Mouse (Mus musculus): ENCODE data around the gene Kat5. TPM values are rescaled to one million over a fixed set of nuclear protein-coding genes. Genes with fewer than 3 reads are reported as not detected.

Kat5 gene
- total RNA-seq, 2 experiments from 2014 or later, result 31.6 to 39.9 TPM

DNA sequence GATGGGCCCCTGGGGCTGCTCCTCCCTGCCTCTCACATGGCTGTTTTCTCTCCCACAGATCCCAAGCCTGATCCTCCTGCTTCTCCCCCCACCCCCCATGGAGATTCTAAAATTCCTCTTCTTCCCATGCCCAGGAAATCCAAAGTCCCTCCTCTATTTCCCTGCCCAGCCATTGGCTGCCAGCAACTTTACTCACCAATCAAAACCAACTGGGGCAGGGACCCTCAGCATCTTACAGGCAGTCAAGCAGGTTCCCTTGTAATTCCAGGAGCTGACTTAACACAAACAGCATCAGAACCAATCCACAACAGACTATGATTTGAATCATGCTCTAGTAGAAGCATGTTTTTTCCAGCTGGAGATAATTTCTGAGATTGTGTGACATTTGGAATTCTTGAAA is 19.9 kb upstream of the Kat5 start:
- DNase-seq, result no peak

DNA sequence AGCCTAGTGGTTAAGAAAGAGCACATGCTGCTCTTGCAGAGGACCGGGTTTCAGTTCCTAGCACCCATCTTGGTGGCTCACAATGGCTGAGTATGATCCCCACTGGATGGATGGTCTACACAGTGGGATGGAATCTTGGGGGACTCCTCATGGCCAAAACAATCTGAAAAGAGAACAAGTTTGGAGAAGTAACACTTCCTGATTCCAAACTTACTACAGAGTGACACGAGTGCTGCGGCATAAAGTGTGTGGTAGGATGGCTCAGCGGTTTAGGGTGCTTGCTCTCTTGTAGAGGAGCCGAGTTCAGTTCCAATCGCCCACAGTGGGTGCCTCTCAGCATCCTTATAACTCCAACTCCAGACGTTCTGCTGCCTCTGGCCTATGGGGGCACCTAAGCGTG is 15.3 kb upstream of the Kat5 start:
- DNase-seq, result no peak

DNA sequence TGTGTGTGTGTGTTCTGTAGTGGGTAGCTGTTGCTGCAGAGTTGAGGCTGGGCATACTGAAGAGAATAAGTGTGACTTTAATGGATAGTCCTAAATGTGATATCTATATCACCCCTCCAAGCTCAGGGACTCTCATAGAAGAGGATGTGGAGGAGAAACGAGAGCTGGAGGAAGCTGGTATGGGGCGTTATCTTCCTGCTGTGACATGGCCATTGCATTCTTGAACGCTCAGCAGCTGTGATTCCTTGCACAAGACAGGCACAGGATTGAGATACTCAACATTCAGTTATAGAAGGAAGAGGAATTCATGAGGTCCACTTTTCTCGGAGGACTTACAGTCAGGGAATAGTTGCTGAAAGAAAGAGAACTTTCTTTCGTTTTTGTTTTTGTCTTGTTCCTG is 11.8 kb upstream of the Kat5 start:
- no peak for DNase-seq

DNA sequence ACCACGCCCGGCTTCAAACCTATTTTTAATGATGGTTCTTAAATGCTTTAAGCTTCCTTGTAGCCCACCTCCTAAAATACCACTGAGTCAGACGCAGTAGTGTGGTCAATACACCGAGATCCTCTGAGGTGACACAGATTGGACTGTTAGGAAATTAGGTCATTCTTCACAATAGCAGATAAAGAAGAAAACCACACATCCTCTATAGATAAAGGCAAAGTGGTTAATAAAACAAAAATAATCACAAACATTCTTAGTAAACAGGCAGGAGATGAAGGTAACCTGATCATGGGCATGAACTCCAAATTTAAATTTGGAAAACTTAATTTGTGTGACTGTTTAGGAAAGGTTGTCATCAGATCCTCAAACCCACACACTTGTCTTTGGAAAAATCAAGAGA is 10.0 kb upstream of the Kat5 start:
- DNase-seq, result no peak

DNA sequence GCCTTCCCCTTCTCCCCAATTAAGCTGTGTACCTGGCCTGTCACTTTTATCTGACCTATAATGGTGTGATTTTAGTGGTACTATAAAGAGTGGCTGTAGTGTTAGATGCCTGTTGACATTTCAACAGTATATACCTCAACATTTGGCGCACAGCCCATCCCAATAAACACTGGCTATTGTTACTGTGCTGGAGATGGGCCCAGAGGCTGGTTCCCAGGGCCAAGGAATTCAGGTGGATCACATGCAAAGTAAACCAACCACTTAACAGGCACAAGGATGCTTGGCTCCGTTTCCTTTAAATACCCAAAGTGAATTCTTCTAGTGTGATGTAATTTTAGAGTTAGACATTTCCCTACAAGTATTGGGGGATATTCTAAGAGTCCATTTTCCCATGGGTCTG is 4.9 kb upstream of the Kat5 start:
- DNase-seq, result no peak

DNA sequence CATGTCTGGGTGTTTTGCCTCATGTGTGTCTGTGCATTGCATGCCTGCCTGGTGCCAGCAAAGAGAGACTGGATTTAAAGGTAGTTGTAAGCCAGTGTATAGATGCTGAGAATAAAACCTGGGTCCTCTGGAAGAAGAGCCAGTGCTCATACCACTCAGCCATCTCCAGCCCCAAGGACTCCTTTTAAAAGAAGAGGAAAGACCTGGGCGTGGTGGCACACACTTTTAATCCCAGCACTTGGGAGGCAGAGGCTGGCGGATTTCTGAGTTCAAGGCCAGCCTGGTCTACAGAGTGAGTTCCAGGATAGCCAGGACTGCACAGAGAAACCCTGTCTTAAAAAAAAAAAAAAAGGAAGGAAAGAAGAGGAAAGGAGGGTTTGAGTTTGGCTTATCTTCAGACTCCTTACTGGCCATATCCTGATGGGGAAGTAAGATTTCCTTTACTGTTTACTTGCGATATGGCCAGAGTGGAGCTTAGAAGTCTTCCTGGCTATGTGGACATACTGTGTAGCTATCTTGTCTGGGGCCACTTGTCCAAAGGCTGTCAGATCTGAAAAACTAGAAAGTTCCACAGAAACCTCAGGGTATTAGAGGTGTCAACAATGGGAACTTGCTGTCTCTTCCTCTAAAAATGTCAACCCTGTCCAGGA is 2.9 kb upstream of the Kat5 start:
- DNase-seq, result no peak

DNA sequence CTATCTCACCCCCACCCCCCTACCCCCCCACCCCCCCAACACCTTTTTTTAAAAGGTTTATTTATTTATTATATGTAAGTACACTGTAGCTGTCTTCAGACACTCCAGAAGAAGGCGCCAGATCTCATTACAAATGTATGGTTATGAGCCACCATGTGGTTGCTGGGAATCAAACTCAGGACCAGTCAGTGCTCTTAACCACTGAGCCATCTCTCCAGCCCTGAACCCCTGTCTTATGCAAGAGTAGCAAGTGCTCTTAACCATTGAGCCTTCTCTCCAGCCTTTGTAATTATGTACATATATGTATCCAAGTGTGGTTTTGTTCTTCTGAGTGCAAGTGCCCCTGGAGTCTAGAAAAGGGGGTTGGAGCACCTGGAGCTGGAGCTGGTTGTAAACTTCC is 1.9 kb upstream of the Kat5 start:
- DNase-seq, result no peak

DNA sequence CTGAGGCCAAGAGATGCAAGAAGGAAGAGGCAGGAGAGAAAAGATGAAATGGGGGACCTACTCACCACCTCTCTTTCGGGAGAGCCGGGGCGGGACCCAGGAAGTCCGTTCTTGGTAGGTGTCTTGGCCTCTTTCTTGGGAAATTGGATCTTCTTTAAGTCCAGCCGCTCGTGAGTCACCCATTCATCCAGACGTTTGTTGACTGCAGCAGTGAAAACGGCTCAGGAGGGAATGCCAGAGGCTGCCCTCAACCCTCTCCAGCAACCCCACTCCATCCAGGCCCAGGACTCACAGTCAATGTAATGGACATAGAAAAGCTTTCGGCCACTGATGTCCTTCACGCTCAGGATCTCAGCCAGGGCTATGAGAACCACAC is 878 bp downstream of the Kat5 start:
- no peak for DNase-seq

DNA sequence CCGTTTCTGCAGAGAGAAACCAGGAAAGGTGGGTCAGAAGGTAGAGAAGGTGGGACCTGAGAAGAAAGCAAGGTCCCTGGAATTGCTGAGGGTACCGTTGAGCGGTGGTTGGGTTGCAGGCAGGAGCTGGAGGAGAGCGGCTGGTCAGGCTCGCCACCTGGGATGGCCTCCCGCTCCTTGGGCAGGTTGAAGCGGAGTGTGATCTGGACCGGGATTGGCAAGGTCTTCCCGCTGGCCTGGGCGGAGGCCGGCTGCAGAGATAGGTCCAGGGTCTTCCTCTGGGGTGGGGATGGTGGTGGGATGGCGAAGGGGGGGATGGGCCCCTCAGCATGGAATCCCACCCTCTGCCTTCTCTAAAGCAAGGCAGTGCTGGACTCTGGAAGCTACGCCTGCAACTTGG is 1.3 kb downstream of the Kat5 start:
- no peak for DNase-seq

DNA sequence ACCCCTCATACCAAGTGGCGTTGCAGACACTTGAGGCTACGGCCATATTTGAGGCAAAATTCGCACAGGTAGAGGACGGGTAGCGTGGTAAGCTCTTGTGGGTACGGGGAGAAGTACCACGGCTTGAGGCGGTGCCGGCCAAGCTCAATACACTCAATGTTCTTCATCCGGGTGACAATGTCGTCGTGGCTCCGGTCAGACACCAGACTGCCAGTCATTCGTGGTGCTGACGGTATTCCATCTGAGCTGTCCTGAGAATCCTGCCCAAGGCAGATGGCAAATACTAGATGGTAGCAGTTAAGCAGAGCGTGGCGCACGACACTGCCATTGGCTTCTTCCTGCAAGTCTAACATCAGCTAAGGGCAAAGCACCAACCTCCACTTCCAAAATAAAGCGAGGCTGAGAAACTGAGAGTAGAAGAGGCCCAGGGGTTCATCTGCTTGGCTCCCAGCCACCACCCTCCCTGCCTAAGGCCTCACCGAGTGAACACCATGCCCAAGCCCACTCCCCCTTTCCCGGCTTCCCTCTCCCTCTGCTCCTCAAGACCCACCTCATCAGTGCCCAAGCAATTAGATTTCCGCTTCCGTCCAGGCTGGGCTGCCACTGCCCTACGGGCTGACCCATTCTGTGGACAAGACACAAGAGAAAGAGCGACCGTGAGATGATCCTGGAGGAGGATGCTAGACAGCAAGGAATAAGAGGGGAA is 2.2 kb downstream of the Kat5 start:
- DNase-seq, result no peak

DNA sequence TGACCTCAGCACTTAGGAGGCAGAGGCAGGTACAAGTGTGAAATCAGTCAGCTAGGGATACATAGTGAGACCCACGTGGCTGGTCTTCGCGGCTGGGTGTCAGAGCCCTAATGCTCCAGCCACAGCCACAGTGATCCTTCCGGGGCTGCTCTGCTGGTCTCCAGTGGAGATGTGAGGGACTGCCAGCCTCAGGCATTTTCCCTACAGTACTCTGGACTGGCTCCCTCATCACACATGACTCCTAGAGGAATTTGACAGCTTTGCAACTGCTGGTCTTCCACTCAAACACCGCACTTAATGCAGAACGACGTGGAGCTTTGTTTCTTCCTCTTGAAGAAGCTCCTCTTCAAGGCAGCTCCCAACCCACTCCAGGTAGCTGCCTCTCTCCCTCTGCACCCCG is 3.8 kb downstream of the Kat5 start:
- DNase-seq, result no peak

DNA sequence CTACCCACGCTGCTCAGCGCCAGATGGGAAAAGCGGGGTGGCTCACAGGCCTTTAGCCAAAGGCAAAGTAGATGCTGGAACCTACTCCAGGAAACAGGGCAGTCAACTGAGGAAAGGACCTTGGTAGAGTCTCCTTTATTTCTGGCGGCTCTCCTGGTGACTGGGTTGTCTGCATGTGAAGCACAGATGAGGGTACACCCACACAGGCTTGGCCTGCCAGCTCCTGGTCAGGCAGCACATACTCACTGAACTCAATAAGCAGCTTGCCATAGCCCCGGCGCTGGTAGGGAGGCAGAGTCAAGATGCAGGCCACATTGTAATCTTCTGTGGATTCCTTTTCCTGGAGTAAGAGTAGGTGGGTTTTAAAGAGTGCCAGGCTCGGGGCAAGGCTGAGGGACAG is 4.9 kb downstream of the Kat5 start:
- no peak for DNase-seq

DNA sequence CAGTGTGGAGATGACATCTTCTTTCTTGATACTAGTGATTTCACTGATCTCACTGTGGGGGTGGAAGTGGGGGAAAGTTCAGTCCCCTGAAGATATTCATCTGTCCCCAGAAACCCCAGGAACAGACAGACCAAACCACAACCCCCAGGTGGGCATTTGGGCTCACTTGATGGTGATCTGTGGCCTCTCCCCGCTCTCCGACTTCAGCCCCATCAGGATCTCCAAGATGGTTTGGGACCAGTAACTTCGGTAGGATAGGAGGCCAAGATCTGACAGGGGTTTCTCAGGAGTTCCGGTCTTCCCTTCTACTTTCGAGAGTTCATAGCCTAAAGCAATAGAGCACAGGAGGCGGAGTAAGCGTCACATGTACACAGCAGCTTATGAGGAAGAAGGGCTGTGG is 6.4 kb downstream of the Kat5 start:
- DNase-seq, result no peak

DNA sequence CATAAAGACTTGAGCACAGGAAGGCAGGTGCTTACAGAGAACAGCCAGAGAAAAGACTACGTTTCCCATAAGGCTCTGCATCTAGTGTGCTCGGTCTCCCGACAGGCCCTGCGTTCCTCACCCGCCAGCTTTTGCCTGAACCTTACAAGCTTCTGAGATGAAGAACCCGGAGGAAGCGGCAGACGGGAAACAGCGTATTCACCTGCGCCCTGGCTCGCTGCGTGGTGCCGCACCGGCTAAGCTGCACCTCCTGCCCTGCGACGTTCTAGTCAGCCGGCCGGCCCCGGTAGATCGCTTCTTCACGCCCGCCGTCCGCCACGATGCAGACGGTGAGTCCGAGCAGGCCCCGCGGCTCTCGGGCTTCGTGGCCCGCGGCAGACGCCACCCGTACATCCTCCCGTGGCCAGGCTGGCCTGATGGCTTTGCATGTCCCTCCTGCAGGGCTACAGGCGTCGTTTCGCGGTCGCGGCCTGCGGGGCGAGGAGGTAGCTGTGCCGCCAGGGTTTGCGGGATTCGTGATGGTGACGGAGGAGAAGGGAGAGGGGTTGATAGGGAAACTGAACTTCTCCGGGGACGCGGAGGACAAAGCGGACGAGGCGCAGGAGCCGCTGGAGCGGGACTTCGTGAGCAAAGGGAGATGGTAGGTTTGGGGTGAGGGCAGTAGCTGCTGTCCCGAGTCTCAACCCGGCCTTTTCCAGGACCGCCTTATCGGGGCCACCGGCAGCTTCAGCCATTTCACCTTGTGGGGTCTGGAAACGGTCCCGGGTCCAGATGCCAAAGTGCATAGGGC is 8.1 kb downstream of the Kat5 start, which contains the start of gene Rnaseh2c:
Gene Rnaseh2c (plus strand): TSS at position 122 of the 790 bp plus-strand sequence.
- peak; percentile 58 for DNase-seq

DNA sequence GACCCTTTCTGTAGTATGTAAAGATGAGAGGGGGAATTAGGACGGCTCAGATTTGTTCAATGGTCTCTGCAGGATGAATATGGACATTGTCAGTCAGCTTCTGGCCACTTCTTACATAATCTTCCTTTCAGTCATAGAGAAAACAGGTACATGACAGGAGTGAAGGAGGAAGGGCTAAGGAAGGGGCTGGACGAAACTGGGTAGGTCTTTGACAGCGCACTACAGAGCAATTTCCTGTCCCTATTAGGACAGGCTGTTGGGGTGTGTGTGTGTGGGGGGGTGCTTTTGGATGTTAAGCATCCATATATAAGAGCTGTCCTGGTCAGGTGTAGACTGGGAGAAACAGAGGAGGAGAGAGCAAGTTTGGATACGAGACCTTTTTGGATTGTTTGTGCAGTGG is 10.8 kb downstream of the Kat5 start:
- no peak for DNase-seq

DNA sequence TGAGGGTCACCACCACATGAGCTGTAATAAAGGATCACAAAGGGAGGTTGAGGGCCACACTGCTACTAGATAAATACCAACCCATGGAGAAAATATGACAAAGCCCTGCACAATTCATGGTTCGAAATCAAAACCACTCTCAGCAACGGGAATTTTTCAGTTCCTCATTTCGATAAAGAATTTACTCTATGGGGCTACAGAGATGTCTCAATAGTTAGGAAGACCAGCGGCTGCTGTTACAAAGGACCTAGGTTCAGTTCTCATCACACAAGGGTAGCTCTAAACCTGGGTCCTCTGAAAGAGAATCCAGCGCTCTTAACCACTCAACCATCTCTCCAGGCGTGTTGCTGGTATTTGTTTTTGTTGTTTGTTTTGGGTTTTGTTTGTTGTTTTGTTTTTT is 18.1 kb downstream of the Kat5 start:
- no peak for DNase-seq

DNA sequence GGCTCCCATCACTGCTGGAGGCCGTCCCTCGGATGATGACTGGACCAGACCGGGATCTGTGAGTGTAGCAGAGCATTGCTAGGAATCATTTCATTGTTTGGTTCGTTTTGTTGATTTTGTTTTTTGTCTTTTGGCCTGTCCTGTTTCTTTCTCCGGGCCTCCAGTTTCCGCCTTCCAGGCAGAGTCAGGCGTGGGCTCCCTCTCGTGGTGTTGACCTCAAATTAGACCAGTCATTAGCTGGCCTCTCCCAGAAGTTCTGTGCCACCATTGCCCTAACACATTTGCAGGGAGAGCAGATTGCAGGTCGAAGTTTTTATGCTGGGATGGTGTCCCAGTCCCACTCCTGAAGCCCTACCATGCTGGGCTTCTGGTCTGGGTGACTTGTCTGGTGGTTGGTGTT is 20.9 kb downstream of the Kat5 start:
- no peak for DNase-seq

DNA sequence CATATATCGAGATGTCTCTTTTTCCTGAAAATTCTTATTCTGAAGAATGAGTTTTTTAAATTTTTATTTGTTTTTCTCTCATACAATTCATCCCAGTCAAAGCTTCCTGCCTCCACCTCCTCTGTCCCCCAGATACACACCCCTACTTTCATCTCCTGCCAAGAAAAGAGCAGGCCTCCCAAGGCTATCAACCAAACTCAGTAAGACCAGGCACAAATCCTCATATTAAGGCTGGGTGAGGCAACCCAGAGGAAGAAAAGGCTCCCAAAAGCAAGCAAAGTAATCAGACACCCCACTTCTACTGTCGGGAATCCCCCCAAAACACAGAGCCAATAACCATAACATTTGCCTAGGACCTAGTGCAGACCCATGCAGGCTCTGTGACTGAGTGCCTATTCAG is 28.0 kb downstream of the Kat5 start:
- DNase-seq, result no peak

DNA sequence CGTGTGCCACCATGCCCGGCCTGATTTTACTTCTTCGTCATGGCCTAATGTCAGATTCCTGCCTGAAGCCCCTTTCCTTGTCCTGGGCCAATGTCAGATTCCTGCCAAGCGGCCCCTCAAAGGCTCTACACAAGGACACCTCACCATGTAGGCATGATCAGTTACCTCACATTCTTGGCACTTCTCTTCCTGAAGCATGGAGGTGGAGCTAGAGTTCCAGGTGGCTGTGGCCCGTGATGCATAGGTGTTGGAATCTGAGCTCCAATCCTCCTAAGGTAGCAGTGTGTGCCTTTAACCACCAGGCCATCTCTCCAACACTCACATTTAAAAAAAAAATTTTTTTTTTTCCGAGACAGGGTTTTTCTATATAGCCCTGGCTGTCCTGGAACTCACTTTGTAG is 29.3 kb downstream of the Kat5 start:
- DNase-seq, result no peak

DNA sequence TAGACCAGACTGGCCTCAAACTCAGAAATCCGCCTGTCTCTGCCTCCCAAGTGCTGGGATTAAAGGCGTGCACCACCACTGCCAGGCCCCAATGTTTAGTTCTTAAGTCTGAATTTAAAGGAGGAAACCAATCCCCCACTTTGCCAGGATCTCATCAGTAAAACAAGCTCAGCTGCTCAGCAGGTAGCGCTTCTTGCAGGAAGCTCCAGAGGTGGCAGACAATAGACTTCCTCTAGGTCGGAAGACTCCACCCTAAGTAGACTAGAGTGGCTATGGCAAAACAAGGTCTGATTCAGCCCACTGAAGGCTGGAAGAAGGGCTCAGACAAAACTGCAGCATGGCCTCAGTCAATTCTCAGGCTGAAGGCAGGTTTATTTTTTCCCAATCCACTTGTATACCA is 30.1 kb downstream of the Kat5 start:
- no peak for DNase-seq

DNA sequence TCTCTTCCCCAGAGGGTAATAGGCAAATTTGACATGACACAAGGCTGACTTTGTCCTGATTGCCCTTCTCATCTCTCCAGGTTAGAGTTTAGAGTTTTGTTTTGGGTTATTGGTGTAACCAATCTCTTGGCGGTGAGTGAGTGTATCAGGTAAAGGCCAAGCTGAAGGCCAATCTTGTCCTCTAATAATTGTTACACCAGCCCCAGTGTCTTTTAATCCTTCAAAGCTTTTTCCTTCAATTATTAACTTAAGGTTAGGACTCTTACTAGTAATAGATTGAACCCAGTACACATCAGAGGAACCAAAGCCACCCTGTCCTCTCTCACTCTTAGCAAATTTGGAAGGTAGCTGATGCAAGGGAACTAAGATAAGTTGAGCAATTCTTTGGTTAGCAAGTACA is 34.7 kb downstream of the Kat5 start:
- DNase-seq, result no peak

DNA sequence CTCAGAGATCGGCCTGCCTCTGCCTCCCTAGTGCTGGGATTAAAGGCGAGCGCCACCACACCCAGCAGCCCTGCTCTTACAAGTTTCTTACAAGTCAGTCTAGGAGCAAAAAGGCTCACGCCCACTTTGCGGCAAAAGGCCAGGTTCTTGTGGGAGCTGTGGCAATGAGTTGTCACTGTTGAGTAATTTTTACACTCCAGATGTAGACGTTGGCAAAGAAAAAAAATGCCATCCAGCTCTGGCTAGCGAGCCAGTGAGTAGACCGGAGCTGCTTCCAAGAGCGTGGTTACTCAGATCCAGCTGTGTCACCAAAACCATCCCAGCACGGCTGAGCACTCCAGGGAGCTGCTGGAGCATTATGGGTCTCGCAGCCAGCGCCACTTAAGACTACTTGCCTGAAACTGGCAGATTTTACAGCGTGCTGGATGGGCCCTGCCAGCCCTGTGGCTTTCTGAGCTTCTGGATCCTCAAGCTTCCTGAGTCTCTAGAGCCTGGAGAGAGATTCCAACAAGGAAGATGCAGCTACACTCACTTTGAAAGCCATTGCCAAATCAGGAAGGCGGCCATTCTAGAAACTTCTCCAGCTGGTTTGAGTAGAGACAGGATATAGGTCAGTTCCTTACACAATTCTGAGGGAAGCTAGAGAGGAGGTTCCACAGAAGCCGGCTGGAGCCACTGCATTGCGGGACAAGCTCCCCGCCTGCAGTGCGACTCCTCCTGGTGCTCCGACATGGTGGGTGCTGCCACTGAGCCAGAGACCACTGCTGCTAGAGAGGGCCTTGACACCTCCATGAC is 37.5 kb downstream of the Kat5 start:
- DNase-seq, result no peak

DNA sequence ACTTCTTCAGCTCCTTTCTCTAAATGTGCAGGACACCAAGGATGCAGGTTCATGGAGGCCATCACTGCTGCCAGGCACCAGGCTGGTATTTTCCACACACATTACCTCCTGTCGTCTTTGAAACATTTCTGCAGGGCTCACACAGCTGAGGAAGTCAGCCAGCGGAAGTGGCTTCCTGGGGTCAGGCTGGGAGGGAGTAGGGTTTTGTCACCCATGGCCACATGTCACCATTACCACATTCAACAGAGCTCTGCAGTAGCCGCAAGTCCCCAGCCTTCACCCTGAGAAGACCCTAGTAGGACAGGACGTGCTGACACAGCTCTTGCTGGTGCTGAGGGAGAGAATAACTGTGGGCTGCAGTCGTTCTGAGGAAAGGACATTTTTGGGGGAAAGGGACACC is 38.2 kb downstream of the Kat5 start:
- no peak for DNase-seq

Data from gastrocnemius, postnatal 10 days (tissue).